13 mouse cellular contexts compared by ENCODE assay signal in genomic region chr5:64043694-64044453, GRCm38 (mm10). TPM values are rescaled to one million over a fixed set of nuclear protein-coding genes. Genes with fewer than 3 reads are reported as not detected.
DNase-seq lines count a peak whose midpoint lies in the region; ATAC-seq and TF ChIP-seq lines count a peak whose summit lies in the region.
"Had no signal": no experiment of that assay in that cellular context is flagged by ENCODE, and none has a peak within 500 bp of the region (broad histone marks: within the 10 kb centered on the region; RNA-seq: fewer than 3 reads in every experiment).

No protein-coding gene starts in this region.

- no peak overlapping the region for H3K9ac ChIP-seq in midbrain, embryonic 12.5 days (replicated peaks)
- no peak overlapping the region for H3K9ac ChIP-seq in midbrain, postnatal 0 days (replicated peaks; ENCODE audit: low read length, poor library complexity, severe bottlenecking)
- H3K9ac ChIP-seq in forebrain, embryonic 11.5 days (ENCODE audit: low read length), result no peak overlapping the region
- H3K9ac ChIP-seq in hindbrain, embryonic 12.5 days, result no peak overlapping the region
- no peak overlapping the region for H3K9ac ChIP-seq in midbrain, embryonic 16.5 days (ENCODE audit: low read depth, low read length)
- H3K9ac ChIP-seq: limb, embryonic 13.5 days; liver, embryonic 15.5 days had no signal

- H3K4me3 ChIP-seq in midbrain, embryonic 12.5 days, result no peak overlapping the region
- H3K4me3 ChIP-seq in midbrain, postnatal 0 days (ENCODE audit: low read depth, low read length), result no peak overlapping the region
- no peak overlapping the region for H3K4me3 ChIP-seq in forebrain, embryonic 11.5 days (ENCODE audit: low read depth, low read length)
- H3K4me3 ChIP-seq in hindbrain, embryonic 12.5 days, result no peak overlapping the region
- no peak overlapping the region for H3K4me3 ChIP-seq in midbrain, embryonic 16.5 days (ENCODE audit: low read depth, low read length)
- H3K4me3 ChIP-seq: limb, embryonic 13.5 days; liver, embryonic 15.5 days had no signal

- TF ChIP-seq CTCF in midbrain, postnatal 0 days (IDR thresholded peaks at IDR 0.05), result no peak

- H3K4me2 ChIP-seq in midbrain, embryonic 12.5 days (replicated peaks), result 0 out of 2 replicates have a peak overlapping the region, but pooled peaks have one; percentile 14
- H3K4me2 ChIP-seq in midbrain, postnatal 0 days (ENCODE audit: low read depth, low read length, poor library complexity, severe bottlenecking), result no peak overlapping the region
- H3K4me2 ChIP-seq in forebrain, embryonic 11.5 days (ENCODE audit: low read depth, low read length, severe bottlenecking), result no peak overlapping the region
- H3K4me2 ChIP-seq in hindbrain, embryonic 12.5 days (replicated peaks), result no peak overlapping the region
- H3K4me2 ChIP-seq in midbrain, embryonic 16.5 days (ENCODE audit: low read length), result no peak overlapping the region
- H3K4me2 ChIP-seq: limb, embryonic 13.5 days; liver, embryonic 15.5 days had no signal

- no peak for DNase-seq in midbrain, postnatal 0 days (ENCODE audit: low spot score)
- no peak for DNase-seq in forebrain, embryonic 11.5 days (ENCODE audit: low spot score)
- no peak for DNase-seq in spleen, postnatal 10 days (ENCODE audit: low spot score in 2 of 2)
- no peak for DNase-seq in adrenal gland, postnatal 4 days (ENCODE audit: low spot score in 2 of 2)
- DNase-seq: adrenal gland, postnatal 10 days; cerebellum, adult 9-10 months; embryo, embryonic 11 days had no signal

- H3K9me3 ChIP-seq in midbrain, embryonic 12.5 days, result no peaks in the 10 kb centered on the region
- H3K9me3 ChIP-seq in midbrain, postnatal 0 days (ENCODE audit: low read length), result no peaks in the 10 kb centered on the region
- no peaks in the 10 kb centered on the region for H3K9me3 ChIP-seq in forebrain, embryonic 11.5 days (ENCODE audit: control insufficient read depth, low read length)
- no peaks in the 10 kb centered on the region for H3K9me3 ChIP-seq in hindbrain, embryonic 12.5 days (replicated peaks)
- H3K9me3 ChIP-seq in midbrain, embryonic 16.5 days (replicated peaks; ENCODE audit: control insufficient read depth, low read length, poor library complexity, severe bottlenecking), result no peaks in the 10 kb centered on the region
- H3K9me3 ChIP-seq: G1E; limb, embryonic 13.5 days; liver, embryonic 15.5 days had no signal

- H3K27ac ChIP-seq in midbrain, embryonic 12.5 days (replicated peaks), result 0 out of 2 replicates have a peak overlapping the region, but pooled peaks have one; percentile 27
- H3K27ac ChIP-seq in midbrain, postnatal 0 days (ENCODE audit: low read depth, low read length), result no peak overlapping the region
- peak overlapping the region; percentile 69 for H3K27ac ChIP-seq in forebrain, embryonic 11.5 days (ENCODE audit: low read depth, low read length)
- H3K27ac ChIP-seq in hindbrain, embryonic 12.5 days, result peak overlapping the region; percentile 68
- H3K27ac ChIP-seq in midbrain, embryonic 16.5 days (ENCODE audit: low read length), result no peak overlapping the region
- H3K27ac ChIP-seq: limb, embryonic 13.5 days; liver, embryonic 15.5 days had no signal

- 49% methylated on average over 5 of the region's 5 CpGs for WGBS in midbrain, embryonic 12.5 days
- 40% methylated on average over 5 of the region's 5 CpGs for WGBS in midbrain, postnatal 0 days
- 50% methylated on average over 5 of the region's 5 CpGs for whole genome bisulfite sequencing in forebrain, embryonic 11.5 days
- 32% methylated on average over 5 of the region's 5 CpGs for WGBS in hindbrain, embryonic 12.5 days
- 28% methylated on average over 5 of the region's 5 CpGs for WGBS in midbrain, embryonic 16.5 days

- ATAC-seq in midbrain, embryonic 12.5 days (ENCODE audit: low FRiP score, low read depth), result peak; percentile 74
- ATAC-seq in midbrain, postnatal 0 days (ENCODE audit: low FRiP score), result no peak
- peak; percentile 65 for ATAC-seq in forebrain, embryonic 11.5 days (replicated peaks; ENCODE audit: low FRiP score)
- peak; percentile 57 for ATAC-seq in hindbrain, embryonic 12.5 days (ENCODE audit: low FRiP score)
- ATAC-seq in midbrain, embryonic 16.5 days, result peak; percentile 55; the same call in 1 of the 2 replicates

- no peaks in the 10 kb centered on the region for H3K27me3 ChIP-seq in midbrain, embryonic 12.5 days
- no peaks in the 10 kb centered on the region for H3K27me3 ChIP-seq in midbrain, postnatal 0 days (ENCODE audit: insufficient read depth, low read length)
- no peaks in the 10 kb centered on the region for H3K27me3 ChIP-seq in forebrain, embryonic 11.5 days (ENCODE audit: control insufficient read depth, insufficient read depth, low read length)
- H3K27me3 ChIP-seq in hindbrain, embryonic 12.5 days, result no peaks in the 10 kb centered on the region
- no peaks in the 10 kb centered on the region for H3K27me3 ChIP-seq in midbrain, embryonic 16.5 days (ENCODE audit: control insufficient read depth, insufficient read depth, low read depth, low read length)
- H3K27me3 ChIP-seq: limb, embryonic 13.5 days; liver, embryonic 15.5 days had no signal

- H3K36me3 ChIP-seq in midbrain, embryonic 12.5 days, result no peaks in the 10 kb centered on the region
- no peaks in the 10 kb centered on the region for H3K36me3 ChIP-seq in midbrain, postnatal 0 days (ENCODE audit: insufficient read depth, low read length)
- no peaks in the 10 kb centered on the region for H3K36me3 ChIP-seq in forebrain, embryonic 11.5 days (ENCODE audit: control insufficient read depth, insufficient read depth, low read length)
- H3K36me3 ChIP-seq in hindbrain, embryonic 12.5 days, result no peaks in the 10 kb centered on the region
- no peaks in the 10 kb centered on the region for H3K36me3 ChIP-seq in midbrain, embryonic 16.5 days (ENCODE audit: control insufficient read depth, insufficient read depth, low read length)
- H3K36me3 ChIP-seq: G1E; limb, embryonic 13.5 days; liver, embryonic 15.5 days had no signal

- peaks cover 30% of the 10 kb centered on the region for H3K4me1 ChIP-seq in midbrain, embryonic 12.5 days
- no peaks in the 10 kb centered on the region for H3K4me1 ChIP-seq in midbrain, postnatal 0 days (ENCODE audit: insufficient read depth, low read length)
- peaks cover 4% of the 10 kb centered on the region; the same call in 1 of the 2 replicates for H3K4me1 ChIP-seq in forebrain, embryonic 11.5 days (replicated peaks; ENCODE audit: control insufficient read depth, insufficient read depth, low read length)
- H3K4me1 ChIP-seq in hindbrain, embryonic 12.5 days, result peaks cover 22% of the 10 kb centered on the region
- no peaks in the 10 kb centered on the region for H3K4me1 ChIP-seq in midbrain, embryonic 16.5 days (ENCODE audit: control insufficient read depth, insufficient read depth, low read length)
- H3K4me1 ChIP-seq: liver, embryonic 15.5 days had no signal

RNA-seq across cellular contexts. Expression of gene Pgm2, which starts 48.9 kb away (rescaled TPM):
- polyA plus RNA-seq in midbrain, embryonic 12.5 days (2016; fragmentation: Nextera tagmentation; extraction: Ambion mirVana), result 25.1 and 25.3 TPM in 2 replicates
- 12.6 and 13.7 TPM in 2 replicates for total RNA-seq in midbrain, postnatal 0 days (2014; rRNA removed)
- polyA plus RNA-seq in midbrain, postnatal 0 days (2015; fragmentation: Nextera tagmentation; extraction: Ambion mirVana), result 14.0 and 15.4 TPM in 2 replicates
- 27.7 and 29.7 TPM in 2 replicates for polyA plus RNA-seq in forebrain, embryonic 11.5 days (2014; fragmentation: Nextera tagmentation; extraction: Ambion mirVana)
- 29.4 and 31.1 TPM in 2 replicates for polyA plus RNA-seq in hindbrain, embryonic 12.5 days (2016; fragmentation: Nextera tagmentation; extraction: Ambion mirVana)
- polyA plus RNA-seq in midbrain, embryonic 16.5 days (2015; fragmentation: Nextera tagmentation; extraction: Ambion mirVana), result 16.6 and 19.7 TPM in 2 replicates
- 10 to 100 TPM; 22.6 to 28.3 TPM for total RNA-seq in adrenal gland, postnatal 4 days (2021)

Comparison
In these comparisons a context has a peak if more than half of its experiments do, and no peak if none do; other contexts are left out.
1. H3K27ac ChIP-seq: peak in midbrain, embryonic 12.5 days (single experiment), forebrain, embryonic 11.5 days (single experiment) and hindbrain, embryonic 12.5 days (single experiment); none in midbrain, postnatal 0 days (single experiment) and midbrain, embryonic 16.5 days (single experiment).